Mouse (Mus musculus) liver, embryonic 14.5 days (tissue): ENCODE data around the gene Ufm1. TPM values are rescaled to one million over a fixed set of nuclear protein-coding genes. Genes with fewer than 3 reads are reported as not detected.

Source experiments
- ATAC-seq: fragments of 200-750 bp; cut with Nextera tagmentation; 2 replicates; pipeline ENCODE4 v1.8.0; 2017; ENCODE audit warnings: moderate number of reproducible peaks, mild to moderate bottlenecking, moderate library complexity; ENCODE audit not compliant: insufficient read depth
- DNase-seq, 3 experiments: peaks; one replicate each; pipeline ENCODE4 v3.0.0-alpha.2; 2012 to 2013; ENCODE audit warnings: low read depth in 3 of 3, low spot score in 3 of 3
- H3K27ac ChIP-seq: fragments of 300-500 bp; sonication (generic); 2 replicates; pipeline ENCODE4 v1.5.1; 2014; ENCODE audit warnings: moderate library complexity, mild to moderate bottlenecking, control low read depth, inconsistent platforms
- H3K27me3 ChIP-seq: fragments of 300-500 bp; sonication (generic); 2 replicates; pipeline ENCODE4 v1.6.1; 2014; ENCODE audit warnings: mild to moderate bottlenecking, low read length, moderate library complexity; ENCODE audit not compliant: control insufficient read depth, insufficient read depth
- H3K36me3 ChIP-seq: fragments of 300-500 bp; sonication (generic); replicated peaks from 2 replicates; pipeline ENCODE4 v1.6.1; 2014; ENCODE audit warnings: low read depth; ENCODE audit not compliant: control insufficient read depth, insufficient read depth
- H3K4me1 ChIP-seq, 2 experiments: fragments of 200-500 bp in 1 of 2; fragments of 300-500 bp in 1 of 2; sonication (generic) in 1 of 2; replicated peaks; 2 replicates each; pipeline ENCODE4 v1.6.1; 2012 to 2014; ENCODE audit warnings: antibody characterized with exemption in 1 of 2, inconsistent platforms in 1 of 2, low read length in 1 of 2; ENCODE audit not compliant: control insufficient read depth in 2 of 2, insufficient read depth in 2 of 2
- H3K4me2 ChIP-seq: fragments of 300-500 bp; sonication (generic); 2 replicates; pipeline ENCODE4 v1.6.1; 2014; ENCODE audit warnings: low read depth, mild to moderate bottlenecking, control low read depth, moderate library complexity
- H3K4me3 ChIP-seq, 2 experiments: fragments of 200-500 bp in 1 of 2; fragments of 300-500 bp in 1 of 2; sonication (generic) in 1 of 2; 2 replicates each; pipeline ENCODE4 v1.5.1; 2012 to 2014; ENCODE audit warnings: low read depth in 2 of 2, low read length in 2 of 2, mild to moderate bottlenecking in 2 of 2, control low read depth in 1 of 2, inconsistent platforms in 1 of 2, moderate library complexity in 1 of 2; ENCODE audit not compliant: insufficient read depth in 1 of 2
- H3K9ac ChIP-seq: fragments of 300-500 bp; sonication (generic); replicated peaks from 2 replicates; pipeline ENCODE4 v1.6.1; 2014; ENCODE audit warnings: mild to moderate bottlenecking, control low read depth, moderate library complexity
- H3K9me3 ChIP-seq: fragments of 300-500 bp; sonication (generic); 2 replicates; pipeline ENCODE4 v1.6.1; 2016; ENCODE audit warnings: low read length, mixed read lengths; ENCODE audit not compliant: control insufficient read depth
- CTCF ChIP-seq: IDR thresholded peaks from 2 replicates; pipeline ENCODE4 v1.5.1; 2016; ENCODE audit warnings: antibody characterized with exemption, low read depth, control low read depth
- EP300 ChIP-seq: IDR thresholded peaks from 2 replicates; pipeline ENCODE4 v1.6.1; 2016; ENCODE audit warnings: antibody characterized with exemption, low read depth
- WGBS: fragments of 180-500 bp; shearing (Covaris S2); extraction: QIAGEN DNeasy Blood & Tissue Kit; methylation state at CpG from one replicate; pipeline ENCODE4 v1.1.7; 2014; ENCODE audit not compliant: insufficient replicate concordance; 5-methylcytosine and 5-hydroxymethylcytosine counted together
- polyA plus RNA-seq, 2 experiments: library from polyadenylated mRNA; depleted of rRNA in 1 of 2; stranded (reverse) in 1 of 2; unstranded in 1 of 2; fragments of >200 nt; fragmentation: Nextera tagmentation in 1 of 2; extraction: Ambion mirVana in 1 of 2; gene quantifications; 2 replicates each; pipeline versions ENCODE4 v1.2.1 to v1.2.3; 2012 to 2014

The Ufm1 gene
- 3.7 and 9.0 TPM in 2 replicates for polyA plus RNA-seq (2012; rRNA removed)
- 55.3 and 56.6 TPM in 2 replicates for polyA plus RNA-seq (2014; fragmentation: Nextera tagmentation; extraction: Ambion mirVana)

DNA sequence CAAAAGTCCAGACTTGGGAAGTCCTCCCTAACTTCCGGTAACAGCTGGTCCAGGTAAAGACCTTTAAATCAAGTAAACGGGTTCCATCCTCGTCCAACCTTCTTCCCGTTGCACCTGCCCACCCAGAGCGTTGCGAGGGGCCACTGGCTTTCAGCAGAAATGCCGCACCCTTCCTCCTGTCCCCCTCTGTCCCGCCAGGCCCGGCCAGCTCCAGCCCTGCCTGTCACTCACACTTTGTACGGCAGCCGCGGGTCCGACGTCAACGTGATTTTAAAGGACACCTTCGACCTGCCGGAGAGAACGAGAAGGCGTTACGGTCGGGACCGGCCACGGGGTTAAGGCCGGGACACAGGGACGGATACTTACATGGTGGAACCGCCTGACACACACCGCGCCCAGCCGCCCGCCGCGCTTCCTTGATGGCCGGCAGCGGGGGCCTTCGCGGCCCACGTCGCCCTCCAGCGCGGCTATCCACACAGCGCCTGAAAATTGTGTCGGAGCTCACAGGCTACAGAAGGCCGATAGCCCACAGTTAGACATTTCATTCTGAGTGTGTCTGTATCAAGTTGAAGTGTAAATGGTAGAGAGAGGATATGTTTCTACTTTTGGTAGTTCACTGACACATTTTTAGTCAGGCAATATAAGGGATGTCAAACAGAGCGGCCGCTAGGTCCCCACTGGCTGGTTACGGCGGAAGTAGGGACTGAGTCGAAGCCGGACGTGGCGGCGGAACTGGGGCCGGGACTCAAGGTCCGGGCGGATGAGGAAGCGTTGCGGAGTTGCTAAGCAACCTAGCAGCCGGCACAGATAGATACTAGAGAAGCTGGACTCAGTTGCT lies at the start of gene Ufm1:
TSS of gene Ufm1 (minus strand) at position 448 of the 838 bp plus-strand sequence.
- H3K27ac ChIP-seq, result no peak within 1 kb of the TSS
- peaks cover 0 to 6% of the 10 kb centered on the region in 2 experiments; a peak in 2 of 4 replicates for H3K4me1 ChIP-seq
- ATAC-seq (peak; percentile 98), DNase-seq (peak; percentile 84 to 87 (median 86))
- no peaks in the 10 kb centered on the region for H3K27me3 ChIP-seq
- H3K9ac ChIP-seq, result peak within 1 kb of the TSS; percentile 87
- TF ChIP-seq EP300 (peak; percentile 63), CTCF (no peak)
- WGBS, result under 1% methylated on average over 58 of the region's 58 CpGs
- peak within 1 kb of the TSS; percentile 75 for H3K4me2 ChIP-seq
- peak within 1 kb of the TSS; percentile 94 to 96 for H3K4me3 ChIP-seq
- no peaks in the 10 kb centered on the region for H3K9me3 ChIP-seq
- peaks cover 13% of the 10 kb centered on the region for H3K36me3 ChIP-seq

DNA sequence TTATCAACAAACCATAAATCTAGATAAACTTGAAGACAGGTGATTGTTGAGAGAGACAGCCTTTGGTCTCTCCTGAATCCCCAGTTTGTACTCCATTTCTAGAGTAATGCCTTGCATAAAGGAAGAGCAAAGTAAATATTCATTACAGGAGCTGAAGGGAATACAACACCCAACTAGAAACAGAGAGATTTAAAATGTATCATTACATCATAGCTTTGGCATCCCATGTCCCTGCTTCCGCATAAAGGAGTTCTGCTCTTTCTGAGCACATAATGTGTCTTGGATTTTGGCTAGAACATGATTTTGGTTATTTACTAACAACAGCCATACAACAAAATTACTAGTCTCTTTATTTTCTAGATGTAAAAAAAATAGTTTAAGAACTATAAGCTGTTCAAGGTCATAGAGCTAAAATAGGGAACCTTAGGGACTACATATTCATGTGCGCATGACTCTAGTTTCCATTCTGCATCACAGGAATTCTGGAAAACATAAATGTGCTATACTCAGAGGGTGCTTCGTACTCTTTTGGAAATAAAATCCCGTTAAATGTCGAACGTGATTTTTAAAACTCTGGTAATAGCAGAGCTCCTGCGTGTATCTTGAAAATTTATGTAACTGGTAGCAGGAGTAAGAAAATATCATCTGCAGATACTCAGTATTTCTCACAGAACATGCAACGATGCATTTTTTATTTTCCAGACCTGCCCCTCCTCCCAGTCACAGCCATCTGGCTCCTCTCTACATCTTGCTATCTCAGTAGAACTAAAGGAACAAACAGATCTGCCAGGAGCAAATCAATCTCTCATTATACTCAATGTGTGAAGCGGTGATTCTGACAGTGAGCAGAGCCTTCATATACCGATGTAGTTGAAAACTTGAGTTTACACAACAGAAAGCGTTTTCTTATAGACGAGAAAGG lies 27.2 kb upstream of the Ufm1 start:
- Histone ChIP-seq H3K27me3 (no peaks in the 10 kb centered on the region), H3K27ac (no peak overlapping the region), H3K9me3 (no peaks in the 10 kb centered on the region; the same call in 1 of the 2 replicates), H3K36me3 (no peaks in the 10 kb centered on the region), H3K4me1 (no peaks in the 10 kb centered on the region), H3K4me3 (no peak overlapping the region), H3K4me2 (no peak overlapping the region), H3K9ac (no peak overlapping the region)
- TF ChIP-seq EP300 (no peak), CTCF (no peak)
- ATAC-seq (no peak), DNase-seq (no peak)
- 79% methylated on average over 12 of the region's 12 CpGs for WGBS

DNA sequence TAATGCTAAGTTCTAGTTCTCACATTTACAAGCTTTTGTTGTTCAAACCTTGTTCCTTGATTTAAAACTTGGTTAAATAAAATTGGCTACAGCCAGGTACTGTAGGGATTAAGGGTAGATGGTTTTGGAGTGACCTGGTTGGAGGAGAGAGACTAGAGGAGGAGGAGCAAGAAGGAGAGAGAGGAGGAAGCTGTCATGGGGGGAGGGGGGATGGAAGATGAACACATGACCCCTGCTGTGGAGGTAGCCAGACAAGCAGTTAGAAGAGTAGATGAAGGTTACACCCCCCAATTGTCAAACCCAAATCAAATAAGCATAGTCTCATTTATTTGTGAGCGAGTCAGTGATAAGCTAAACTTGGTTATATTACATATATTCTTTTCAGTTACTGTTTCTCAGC lies 8.0 kb upstream of the Ufm1 start:
- no peak overlapping the region for H3K9ac ChIP-seq
- ATAC-seq, result no peak
- H3K4me3 ChIP-seq, result no peak overlapping the region
- no peaks in the 10 kb centered on the region for H3K27me3 ChIP-seq
- H3K4me2 ChIP-seq, result no peak overlapping the region
- no peaks in the 10 kb centered on the region for H3K9me3 ChIP-seq
- no peaks in the 10 kb centered on the region for H3K4me1 ChIP-seq
- DNase-seq, result no peak
- TF ChIP-seq CTCF (no peak), EP300 (no peak)
- H3K36me3 ChIP-seq, result no peaks in the 10 kb centered on the region
- WGBS, result 53% methylated on average over 1 of the region's 1 CpGs
- H3K27ac ChIP-seq, result no peak overlapping the region

DNA sequence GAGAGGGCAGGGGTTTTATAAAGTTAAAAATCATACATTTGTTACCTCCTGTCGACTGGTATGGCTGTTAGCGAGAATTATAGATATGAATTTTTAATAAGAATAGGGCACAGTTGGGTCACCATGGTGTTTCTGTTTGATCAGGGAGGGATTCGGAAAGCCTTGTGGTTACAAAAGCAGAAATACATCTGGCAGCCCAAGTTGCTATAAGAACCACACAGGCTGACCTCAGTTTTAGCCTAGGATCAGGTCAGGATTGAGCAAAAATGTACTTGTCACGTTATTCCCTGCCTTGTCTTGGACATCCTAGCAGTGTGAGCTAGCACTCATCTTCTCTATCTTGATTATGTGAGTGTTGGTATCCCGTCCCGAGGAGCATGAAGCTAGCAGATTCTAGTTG lies 6.9 kb upstream of the Ufm1 start:
- no peak for DNase-seq
- no peak for TF ChIP-seq EP300
- no peak for TF ChIP-seq CTCF
- WGBS, result 52% methylated on average over 6 of the region's 6 CpGs
- no peaks in the 10 kb centered on the region for H3K36me3 ChIP-seq
- no peak overlapping the region for H3K9ac ChIP-seq
- no peak for ATAC-seq
- H3K4me3 ChIP-seq, result no peak overlapping the region
- H3K27me3 ChIP-seq, result no peaks in the 10 kb centered on the region
- no peak overlapping the region for H3K4me2 ChIP-seq
- no peaks in the 10 kb centered on the region for H3K9me3 ChIP-seq
- no peaks in the 10 kb centered on the region for H3K4me1 ChIP-seq
- H3K27ac ChIP-seq, result no peak overlapping the region
